Mouse (Mus musculus): Measurements from ENCODE around the gene Gm14597. TPM values are rescaled to one million over a fixed set of nuclear protein-coding genes. Genes with fewer than 3 reads are reported as not detected.
A peak's percentile ranks its signal among the peaks of the same experiment; 100 is the strongest.
"Not testable (repeated sequence)": the region's sequence is repeated elsewhere in the genome, so short reads cannot be mapped to it uniquely, and the experiment has no call there.

Gm14597 gene
- not detected in 2 replicates for polyA plus RNA-seq (2015; fragmentation: Nextera tagmentation; extraction: Ambion mirVana)

- peak within 1 kb of the TSS; percentile 47 for H3K4me2 ChIP-seq
- H3K27ac ChIP-seq; DNase-seq; H3K9me3 ChIP-seq (replicated peaks); H3K27me3 ChIP-seq; ATAC-seq (ENCODE audit: low read depth); H3K4me1 ChIP-seq (replicated peaks); H3K9ac ChIP-seq; H3K36me3 ChIP-seq: not testable (repeated sequence)
- 71% methylated on average over 2 of the region's 4 CpGs for WGBS (ENCODE audit: insufficient replicate concordance)
- H3K4me3 ChIP-seq (replicated peaks), result peak within 1 kb of the TSS; percentile 35
These were observed at the start of gene Gm14597 for GRCm38 (mm10) chrX:53608879-53609278. TSS of gene Gm14597 (minus strand) at chrX:53608979.

GRCm38 (mm10) chrX:53652917-53653316 lies 44.1 kb upstream of the Gm14597 start:
- not testable (repeated sequence) for ATAC-seq (ENCODE audit: low read depth); H3K9me3 ChIP-seq (replicated peaks); H3K4me2 ChIP-seq; H3K36me3 ChIP-seq; H3K27me3 ChIP-seq; H3K9ac ChIP-seq; H3K4me3 ChIP-seq (replicated peaks); H3K4me1 ChIP-seq (replicated peaks); H3K27ac ChIP-seq; DNase-seq
- 48% methylated on average over 4 of the region's 4 CpGs for WGBS (ENCODE audit: insufficient replicate concordance)

- 67% methylated on average over 6 of the region's 6 CpGs for WGBS (ENCODE audit: insufficient replicate concordance)
- ATAC-seq (ENCODE audit: low read depth) (no peak), DNase-seq (no peak)
- H3K36me3 ChIP-seq, result no peaks in the 10 kb centered on the region
- no peaks in the 10 kb centered on the region for H3K9me3 ChIP-seq (replicated peaks)
- no peaks in the 10 kb centered on the region for H3K4me1 ChIP-seq (replicated peaks)
- no peak overlapping the region for H3K4me2 ChIP-seq
- H3K27me3 ChIP-seq, result no peaks in the 10 kb centered on the region
- no peak overlapping the region for H3K27ac ChIP-seq
- H3K4me3 ChIP-seq (replicated peaks), result no peak overlapping the region
- H3K9ac ChIP-seq, result no peak overlapping the region
These were observed 37.1 kb upstream of the Gm14597 start for GRCm38 (mm10) chrX:53645885-53646284.

- not testable (repeated sequence) for H3K27me3 ChIP-seq; H3K4me1 ChIP-seq (replicated peaks); H3K36me3 ChIP-seq; H3K9me3 ChIP-seq (replicated peaks); H3K9ac ChIP-seq; H3K27ac ChIP-seq
- Histone ChIP-seq H3K4me2 (peak within 1 kb of the TSS; percentile 44), H3K4me3 (replicated peaks) (peak within 1 kb of the TSS; percentile 32)
- 7% methylated on average over 11 of the region's 50 CpGs for WGBS (ENCODE audit: insufficient replicate concordance)
- DNase-seq, result peak; percentile 36
- peak; percentile 69 for ATAC-seq (ENCODE audit: low read depth)
These were observed 34.5 kb upstream of the Gm14597 start, which contains the start of gene Rtl8a for GRCm38 (mm10) chrX:53642980-53643961. TSS of gene Rtl8a (minus strand) at chrX:53643682.

- not testable (repeated sequence) for H3K9ac ChIP-seq; H3K9me3 ChIP-seq (replicated peaks); H3K4me1 ChIP-seq (replicated peaks); DNase-seq; H3K27me3 ChIP-seq; H3K4me2 ChIP-seq; H3K4me3 ChIP-seq (replicated peaks); H3K27ac ChIP-seq; ATAC-seq (ENCODE audit: low read depth); H3K36me3 ChIP-seq
- WGBS (ENCODE audit: insufficient replicate concordance), result 51% methylated on average over 4 of the region's 4 CpGs
These were observed 33.8 kb upstream of the Gm14597 start for GRCm38 (mm10) chrX:53642604-53642979.

GRCm38 (mm10) chrX:53638107-53638506 lies 29.3 kb upstream of the Gm14597 start:
- not testable (repeated sequence) for H3K9me3 ChIP-seq (replicated peaks); H3K36me3 ChIP-seq; H3K9ac ChIP-seq; H3K27me3 ChIP-seq; H3K4me1 ChIP-seq (replicated peaks); DNase-seq; ATAC-seq (ENCODE audit: low read depth); H3K27ac ChIP-seq; H3K4me3 ChIP-seq (replicated peaks); H3K4me2 ChIP-seq
- WGBS (ENCODE audit: insufficient replicate concordance), result 32% methylated on average over 3 of the region's 3 CpGs

GRCm38 (mm10) chrX:53611395-53611794 lies 2.6 kb upstream of the Gm14597 start:
- not testable (repeated sequence) for H3K27me3 ChIP-seq; H3K4me3 ChIP-seq (replicated peaks); DNase-seq; ATAC-seq (ENCODE audit: low read depth); H3K36me3 ChIP-seq; H3K9ac ChIP-seq; H3K4me2 ChIP-seq; H3K9me3 ChIP-seq (replicated peaks); H3K4me1 ChIP-seq (replicated peaks); H3K27ac ChIP-seq

- no peak overlapping the region for H3K27ac ChIP-seq
- H3K4me3 ChIP-seq (replicated peaks), result no peak overlapping the region
- H3K4me1 ChIP-seq (replicated peaks), result no peaks in the 10 kb centered on the region
- no peaks in the 10 kb centered on the region for H3K27me3 ChIP-seq
- DNase-seq (no peak), ATAC-seq (ENCODE audit: low read depth) (no peak)
- H3K9ac ChIP-seq, result no peak overlapping the region
- H3K4me2 ChIP-seq, result no peak overlapping the region
- H3K9me3 ChIP-seq (replicated peaks), result no peaks in the 10 kb centered on the region
- no peaks in the 10 kb centered on the region for H3K36me3 ChIP-seq
- 0% methylated on average over 3 of the region's 3 CpGs for WGBS (ENCODE audit: insufficient replicate concordance)
These were observed 1.8 kb upstream of the Gm14597 start for GRCm38 (mm10) chrX:53610571-53610970.

GRCm38 (mm10) chrX:53608122-53608813 lies 511 bp downstream of the Gm14597 start:
- no peak overlapping the region for H3K9ac ChIP-seq
- WGBS (ENCODE audit: insufficient replicate concordance), result 26% methylated on average over 18 of the region's 18 CpGs
- ATAC-seq (ENCODE audit: low read depth), result no peak

GRCm38 (mm10) chrX:53607242-53608121 lies 1.3 kb downstream of the Gm14597 start, which contains the start of gene Rtl8c:
TSS of gene Rtl8c (plus strand) at chrX:53608032.
- Histone ChIP-seq H3K9me3 (replicated peaks) (no peaks in the 10 kb centered on the region), H3K4me3 (replicated peaks) (peak within 1 kb of the TSS; percentile 35), H3K4me2 (peak within 1 kb of the TSS; percentile 47), H3K4me1 (replicated peaks) (no peaks in the 10 kb centered on the region), H3K27ac (no peak within 1 kb of the TSS), H3K36me3 (no peaks in the 10 kb centered on the region), H3K27me3 (no peaks in the 10 kb centered on the region), H3K9ac (no peak within 1 kb of the TSS)
- DNase-seq (peak; percentile 1), ATAC-seq (ENCODE audit: low read depth) (no peak)
- 27% methylated on average over 20 of the region's 20 CpGs for WGBS (ENCODE audit: insufficient replicate concordance)

More at GRCm38 (mm10) chrX:53608122-53608813, 511 bp downstream of the Gm14597 start:
- no peak for DNase-seq
- Histone ChIP-seq H3K4me3 (replicated peaks) (peak overlapping the region; percentile 35), H3K36me3 (no peaks in the 10 kb centered on the region), H3K4me2 (peak overlapping the region; percentile 47), H3K27ac (no peak overlapping the region), H3K9me3 (replicated peaks) (no peaks in the 10 kb centered on the region), H3K4me1 (replicated peaks) (no peaks in the 10 kb centered on the region), H3K27me3 (no peaks in the 10 kb centered on the region)

GRCm38 (mm10) chrX:53606176-53606575 lies 2.6 kb downstream of the Gm14597 start:
- H3K27me3 ChIP-seq; ATAC-seq (ENCODE audit: low read depth); H3K36me3 ChIP-seq; H3K9ac ChIP-seq; H3K4me3 ChIP-seq (replicated peaks); DNase-seq; H3K4me1 ChIP-seq (replicated peaks); H3K27ac ChIP-seq; H3K4me2 ChIP-seq; H3K9me3 ChIP-seq (replicated peaks): not testable (repeated sequence)
- 33% methylated on average over 1 of the region's 1 CpGs for WGBS (ENCODE audit: insufficient replicate concordance)

All from liver, embryonic 13.5 days (tissue).